Mouse (Mus musculus) hindbrain, embryonic 11.5 days (tissue): ENCODE data around the gene Znrf2. TPM values are rescaled to one million over a fixed set of nuclear protein-coding genes. Genes with fewer than 3 reads are reported as not detected.

Source experiments
- ATAC-seq: fragments of 200-750 bp; cut with Nextera tagmentation; 2 replicates; pipeline ENCODE4 v1.8.0; 2017; ENCODE audit warnings: mild to moderate bottlenecking, moderate TSS enrichment, moderate library complexity; ENCODE audit not compliant: low FRiP score
- DNase-seq: peaks from one replicate; pipeline ENCODE4 v3.0.0-alpha.2; 2015; ENCODE audit warnings: low spot score
- H3K27ac ChIP-seq: fragments of 300-500 bp; sonication (generic); 2 replicates; pipeline ENCODE4 v1.5.1; 2014; ENCODE audit warnings: mild to moderate bottlenecking, low read depth, low read length
- H3K27me3 ChIP-seq: fragments of 300-500 bp; sonication (generic); 2 replicates; pipeline ENCODE4 v1.6.1; 2014; ENCODE audit warnings: mild to moderate bottlenecking, low read length, moderate library complexity, mixed read lengths; ENCODE audit not compliant: control insufficient read depth, insufficient read depth
- H3K36me3 ChIP-seq: fragments of 300-500 bp; sonication (generic); 2 replicates; pipeline ENCODE4 v1.6.1; 2014; ENCODE audit warnings: mild to moderate bottlenecking, low read length, moderate library complexity, mixed read lengths; ENCODE audit not compliant: control insufficient read depth, insufficient read depth
- H3K4me1 ChIP-seq: fragments of 300-500 bp; sonication (generic); replicated peaks from 2 replicates; pipeline ENCODE4 v1.6.1; 2014; ENCODE audit warnings: low read length, mixed read lengths; ENCODE audit not compliant: control insufficient read depth, insufficient read depth
- H3K4me2 ChIP-seq: fragments of 300-500 bp; sonication (generic); replicated peaks from 2 replicates; pipeline ENCODE4 v1.6.1; 2014; ENCODE audit warnings: mild to moderate bottlenecking, low read depth, low read length
- H3K4me3 ChIP-seq: fragments of 300-500 bp; sonication (generic); 2 replicates; pipeline ENCODE4 v1.5.1; 2014; ENCODE audit warnings: low read depth, low read length
- H3K9ac ChIP-seq: fragments of 300-500 bp; sonication (generic); 2 replicates; pipeline ENCODE4 v1.6.1; 2014; ENCODE audit warnings: low read depth, low read length
- H3K9me3 ChIP-seq: fragments of 300-500 bp; sonication (generic); 2 replicates; pipeline ENCODE4 v1.6.1; 2016; ENCODE audit warnings: low read length; ENCODE audit not compliant: control insufficient read depth
- WGBS: fragments of 180-500 bp; shearing (Covaris S2); extraction: QIAGEN DNeasy Blood & Tissue Kit; methylation state at CpG from one replicate; pipeline ENCODE4 v1.1.7; 2014; 5-methylcytosine and 5-hydroxymethylcytosine counted together
- polyA plus RNA-seq: library from polyadenylated mRNA; unstranded; fragments of >200 nt; fragmentation: Nextera tagmentation; extraction: Ambion mirVana; gene quantifications from 2 replicates; pipeline ENCODE4 v1.2.1, GENCODE M21; 2014

Znrf2 gene
- polyA plus RNA-seq, 1 experiment from 2014 or later = 3.6 TPM

GRCm38 (mm10) chr6:54828274-54828673, 11.6 kb downstream of the Znrf2 start:
- Histone ChIP-seq H3K4me1 (no peaks in the 10 kb centered on the region), H3K9me3 (no peaks in the 10 kb centered on the region), H3K9ac (no peak overlapping the region), H3K4me2 (no peak overlapping the region), H3K36me3 (no peaks in the 10 kb centered on the region), H3K4me3 (no peak overlapping the region), H3K27me3 (no peaks in the 10 kb centered on the region), H3K27ac (no peak overlapping the region)
- DNase-seq = no peak
- WGBS = 95% methylated on average over 1 of the region's 1 CpGs
- no peak for ATAC-seq

GRCm38 (mm10) chr6:54830048-54830772, 13.5 kb downstream of the Znrf2 start:
- Histone ChIP-seq H3K36me3 (no peaks in the 10 kb centered on the region), H3K27me3 (no peaks in the 10 kb centered on the region), H3K9ac (no peak overlapping the region), H3K4me3 (no peak overlapping the region), H3K4me2 (no peak overlapping the region), H3K4me1 (no peaks in the 10 kb centered on the region), H3K27ac (no peak overlapping the region), H3K9me3 (no peaks in the 10 kb centered on the region)
- 87% methylated on average over 7 of the region's 7 CpGs for WGBS
- DNase-seq (no peak), ATAC-seq (no peak)

- WGBS = 63% methylated on average over 8 of the region's 8 CpGs
- H3K36me3 ChIP-seq = no peaks in the 10 kb centered on the region
- no peak overlapping the region for H3K27ac ChIP-seq
- H3K9me3 ChIP-seq = no peaks in the 10 kb centered on the region
- H3K9ac ChIP-seq = no peak overlapping the region
- no peaks in the 10 kb centered on the region for H3K4me1 ChIP-seq
- H3K4me3 ChIP-seq = no peak overlapping the region
- H3K4me2 ChIP-seq = no peak overlapping the region
- DNase-seq (no peak), ATAC-seq (no peak)
- H3K27me3 ChIP-seq = no peaks in the 10 kb centered on the region
These were observed 14.5 kb downstream of the Znrf2 start for GRCm38 (mm10) chr6:54831069-54831720.

GRCm38 (mm10) chr6:54833427-54833826, 16.7 kb downstream of the Znrf2 start:
- WGBS = 88% methylated on average over 2 of the region's 2 CpGs
- ATAC-seq (no peak), DNase-seq (no peak)
- H3K9ac ChIP-seq = no peak overlapping the region
- H3K27me3 ChIP-seq = no peaks in the 10 kb centered on the region
- no peak overlapping the region for H3K4me3 ChIP-seq
- no peaks in the 10 kb centered on the region for H3K9me3 ChIP-seq
- H3K4me2 ChIP-seq = no peak overlapping the region
- H3K4me1 ChIP-seq = no peaks in the 10 kb centered on the region
- H3K36me3 ChIP-seq = no peaks in the 10 kb centered on the region
- no peak overlapping the region for H3K27ac ChIP-seq

GRCm38 (mm10) chr6:54836666-54837065, 19.9 kb downstream of the Znrf2 start:
- Histone ChIP-seq H3K27me3 (no peaks in the 10 kb centered on the region), H3K4me1 (no peaks in the 10 kb centered on the region), H3K4me2 (no peak overlapping the region), H3K4me3 (no peak overlapping the region), H3K27ac (no peak overlapping the region), H3K36me3 (no peaks in the 10 kb centered on the region), H3K9ac (no peak overlapping the region), H3K9me3 (no peaks in the 10 kb centered on the region)
- no peak for DNase-seq
- no peak for ATAC-seq

GRCm38 (mm10) chr6:54841399-54841798, 24.7 kb downstream of the Znrf2 start:
- Histone ChIP-seq H3K27me3 (no peaks in the 10 kb centered on the region), H3K36me3 (no peaks in the 10 kb centered on the region), H3K4me2 (no peak overlapping the region), H3K4me1 (no peaks in the 10 kb centered on the region), H3K4me3 (no peak overlapping the region), H3K9me3 (no peaks in the 10 kb centered on the region), H3K9ac (no peak overlapping the region), H3K27ac (no peak overlapping the region)
- DNase-seq = no peak
- no peak for ATAC-seq

- Histone ChIP-seq H3K9ac (no peak overlapping the region), H3K4me2 (no peak overlapping the region), H3K27ac (no peak overlapping the region), H3K27me3 (no peaks in the 10 kb centered on the region), H3K9me3 (no peaks in the 10 kb centered on the region), H3K4me1 (no peaks in the 10 kb centered on the region), H3K4me3 (no peak overlapping the region), H3K36me3 (no peaks in the 10 kb centered on the region)
- 23% methylated on average over 1 of the region's 1 CpGs for WGBS
- no peak for DNase-seq
- no peak for ATAC-seq
These were observed 25.3 kb downstream of the Znrf2 start for GRCm38 (mm10) chr6:54842041-54842440.

GRCm38 (mm10) chr6:54848546-54848945, 31.8 kb downstream of the Znrf2 start:
- 81% methylated on average over 3 of the region's 3 CpGs for WGBS
- Histone ChIP-seq H3K4me2 (no peak overlapping the region), H3K9me3 (no peaks in the 10 kb centered on the region), H3K27me3 (no peaks in the 10 kb centered on the region), H3K4me3 (no peak overlapping the region), H3K4me1 (peaks cover 3% of the 10 kb centered on the region), H3K36me3 (no peaks in the 10 kb centered on the region), H3K27ac (no peak overlapping the region), H3K9ac (no peak overlapping the region)
- DNase-seq (no peak), ATAC-seq (no peak)
